Mouse (Mus musculus): Measurements from ENCODE around the gene Chd1l. TPM values are rescaled to one million over a fixed set of nuclear protein-coding genes. Genes with fewer than 3 reads are reported as not detected.

Chd1l gene
- total and polyA plus RNA-seq, 3 experiments = 4.6 to 10.5 (median 9.8) TPM

- Histone ChIP-seq H3K27ac (no peak overlapping the region), H3K4me3 (no peak overlapping the region), H3K79me2 (replicated peaks; ENCODE audit: control insufficient read depth, insufficient read depth, low read length) (no peaks in the 10 kb centered on the region), H3K4me1 (ENCODE audit: control insufficient read depth, insufficient read depth, low read length) (no peaks in the 10 kb centered on the region), H3K9ac (ENCODE audit: low read depth, low read length) (no peak overlapping the region), H3K27me3 (ENCODE audit: control insufficient read depth, insufficient read depth, low read length) (no peaks in the 10 kb centered on the region), H3K36me3 (ENCODE audit: control insufficient read depth, insufficient read depth, low read length) (no peaks in the 10 kb centered on the region)
- no peak for TF ChIP-seq POLR2A (IDR thresholded peaks at IDR 0.05; ENCODE audit: insufficient read depth, low read depth, low read length)
- TF ChIP-seq CTCF (IDR thresholded peaks at IDR 0.05) = no peak
- no peak for TF ChIP-seq EP300 (IDR thresholded peaks at IDR 0.05; ENCODE audit: insufficient read depth, low read depth, low read length)
- WGBS = 84% methylated on average over 6 of the region's 6 CpGs
- intact Hi-C loops (cut with DNase I) = no loop called here
- no peak for DNase-seq
Measured at GRCm38 (mm10) chr3:97595066-97595465, 14.9 kb downstream of the Chd1l start.

- Histone ChIP-seq H3K4me1 (ENCODE audit: control insufficient read depth, insufficient read depth, low read length) (no peaks in the 10 kb centered on the region), H3K9ac (ENCODE audit: low read depth, low read length) (no peak overlapping the region), H3K79me2 (replicated peaks; ENCODE audit: control insufficient read depth, insufficient read depth, low read length) (no peaks in the 10 kb centered on the region), H3K4me3 (no peak overlapping the region), H3K27me3 (ENCODE audit: control insufficient read depth, insufficient read depth, low read length) (no peaks in the 10 kb centered on the region), H3K36me3 (ENCODE audit: control insufficient read depth, insufficient read depth, low read length) (no peaks in the 10 kb centered on the region), H3K27ac (no peak overlapping the region)
- intact Hi-C loops (cut with DNase I) = no loop called here
- TF ChIP-seq CTCF (IDR thresholded peaks at IDR 0.05) (no peak), EP300 (IDR thresholded peaks at IDR 0.05; ENCODE audit: insufficient read depth, low read depth, low read length) (no peak), POLR2A (IDR thresholded peaks at IDR 0.05; ENCODE audit: insufficient read depth, low read depth, low read length) (no peak)
- no peak for DNase-seq
- WGBS = 73% methylated on average over 13 of the region's 13 CpGs
Measured at GRCm38 (mm10) chr3:97594140-97594539, 15.9 kb downstream of the Chd1l start.

- Histone ChIP-seq H3K4me3 (no peak overlapping the region), H3K79me2 (replicated peaks; ENCODE audit: control insufficient read depth, insufficient read depth, low read length) (no peaks in the 10 kb centered on the region), H3K36me3 (ENCODE audit: control insufficient read depth, insufficient read depth, low read length) (no peaks in the 10 kb centered on the region), H3K27me3 (ENCODE audit: control insufficient read depth, insufficient read depth, low read length) (no peaks in the 10 kb centered on the region), H3K4me1 (ENCODE audit: control insufficient read depth, insufficient read depth, low read length) (no peaks in the 10 kb centered on the region), H3K9ac (ENCODE audit: low read depth, low read length) (no peak overlapping the region), H3K27ac (no peak overlapping the region)
- intact Hi-C loops (cut with DNase I) = no loop called here
- no peak for TF ChIP-seq CTCF (IDR thresholded peaks at IDR 0.05)
- no peak for TF ChIP-seq EP300 (IDR thresholded peaks at IDR 0.05; ENCODE audit: insufficient read depth, low read depth, low read length)
- no peak for TF ChIP-seq POLR2A (IDR thresholded peaks at IDR 0.05; ENCODE audit: insufficient read depth, low read depth, low read length)
- WGBS = 92% methylated on average over 5 of the region's 5 CpGs
- DNase-seq = no peak
Measured at GRCm38 (mm10) chr3:97593089-97593488, 16.9 kb downstream of the Chd1l start.

- Histone ChIP-seq H3K27ac (no peak overlapping the region), H3K9ac (ENCODE audit: low read depth, low read length) (no peak overlapping the region), H3K79me2 (replicated peaks; ENCODE audit: control insufficient read depth, insufficient read depth, low read length) (no peaks in the 10 kb centered on the region), H3K4me3 (no peak overlapping the region), H3K4me1 (ENCODE audit: control insufficient read depth, insufficient read depth, low read length) (no peaks in the 10 kb centered on the region), H3K27me3 (ENCODE audit: control insufficient read depth, insufficient read depth, low read length) (no peaks in the 10 kb centered on the region), H3K36me3 (ENCODE audit: control insufficient read depth, insufficient read depth, low read length) (no peaks in the 10 kb centered on the region)
- WGBS = 71% methylated on average over 8 of the region's 8 CpGs
- intact Hi-C loops (cut with DNase I) = no loop called here
- TF ChIP-seq CTCF (IDR thresholded peaks at IDR 0.05) = no peak
- DNase-seq = no peak
Measured at GRCm38 (mm10) chr3:97590699-97591098, 19.3 kb downstream of the Chd1l start.

GRCm38 (mm10) chr3:97587656-97588055, 22.3 kb downstream of the Chd1l start:
- intact Hi-C loops (cut with DNase I) = loop anchor here (5.0 to 10.0 kb wide), 2 partner anchors 393 to 650 kb away; no protein-coding TSS in a partner anchor
- no peak overlapping the region for H3K4me3 ChIP-seq
- no peak overlapping the region for H3K9ac ChIP-seq (ENCODE audit: low read depth, low read length)
- no peaks in the 10 kb centered on the region for H3K4me1 ChIP-seq (ENCODE audit: control insufficient read depth, insufficient read depth, low read length)
- DNase-seq = no peak
- 88% methylated on average over 9 of the region's 9 CpGs for WGBS
- no peaks in the 10 kb centered on the region for H3K27me3 ChIP-seq (ENCODE audit: control insufficient read depth, insufficient read depth, low read length)
- no peak overlapping the region for H3K27ac ChIP-seq
- no peaks in the 10 kb centered on the region for H3K36me3 ChIP-seq (ENCODE audit: control insufficient read depth, insufficient read depth, low read length)
- no peak for TF ChIP-seq EP300 (IDR thresholded peaks at IDR 0.05; ENCODE audit: insufficient read depth, low read depth, low read length)
- TF ChIP-seq POLR2A (IDR thresholded peaks at IDR 0.05; ENCODE audit: insufficient read depth, low read depth, low read length) = no peak
- TF ChIP-seq CTCF (IDR thresholded peaks at IDR 0.05) = no peak
- H3K79me2 ChIP-seq (replicated peaks; ENCODE audit: control insufficient read depth, insufficient read depth, low read length) = no peaks in the 10 kb centered on the region

- 62% methylated on average over 18 of the region's 18 CpGs for WGBS
- no peaks in the 10 kb centered on the region for H3K36me3 ChIP-seq (ENCODE audit: control insufficient read depth, insufficient read depth, low read length)
- no peak overlapping the region for H3K4me3 ChIP-seq
Measured at GRCm38 (mm10) chr3:97585383-97586160, 24.4 kb downstream of the Chd1l start.

More at GRCm38 (mm10) chr3:97585383-97586160, 24.4 kb downstream of the Chd1l start:
- no peaks in the 10 kb centered on the region for H3K27me3 ChIP-seq (ENCODE audit: control insufficient read depth, insufficient read depth, low read length)
- intact Hi-C loops (cut with DNase I) = loop anchor here (1.0 to 10.0 kb wide), 3 partner anchors 191 to 648 kb away; no protein-coding TSS in a partner anchor
- no peak overlapping the region for H3K9ac ChIP-seq (ENCODE audit: low read depth, low read length)
- H3K79me2 ChIP-seq (replicated peaks; ENCODE audit: control insufficient read depth, insufficient read depth, low read length) = no peaks in the 10 kb centered on the region
- TF ChIP-seq POLR2A (IDR thresholded peaks at IDR 0.05; ENCODE audit: insufficient read depth, low read depth, low read length) (no peak), EP300 (IDR thresholded peaks at IDR 0.05; ENCODE audit: insufficient read depth, low read depth, low read length) (no peak), CTCF (IDR thresholded peaks at IDR 0.05) (peak; percentile 92)
- no peak overlapping the region for H3K27ac ChIP-seq
- DNase-seq = peak; percentile 52 to 68
- no peaks in the 10 kb centered on the region for H3K4me1 ChIP-seq (ENCODE audit: control insufficient read depth, insufficient read depth, low read length)
